Mouse (Mus musculus) heart, embryonic 15.5 days (tissue): Measurements from ENCODE around the gene Nfia. TPM values are rescaled to one million over a fixed set of nuclear protein-coding genes. Genes with fewer than 3 reads are reported as not detected.

Experiments used
- ATAC-seq: fragments of 200-750 bp; cut with Nextera tagmentation; replicated peaks from 2 replicates; pipeline ENCODE4 v1.8.0; 2017; ENCODE audit warnings: low read depth, moderate TSS enrichment; ENCODE audit not compliant: insufficient number of reproducible peaks, insufficient read depth, low FRiP score
- H3K27ac ChIP-seq: fragments of 300-500 bp; sonication (generic); 2 replicates; pipeline ENCODE4 v1.5.1; 2015; ENCODE audit warnings: mild to moderate bottlenecking, inconsistent platforms
- H3K27me3 ChIP-seq: fragments of 300-500 bp; sonication (generic); 2 replicates; pipeline ENCODE4 v1.6.1; 2015; ENCODE audit warnings: inconsistent platforms
- H3K36me3 ChIP-seq: fragments of 300-500 bp; sonication (generic); 2 replicates; pipeline ENCODE4 v1.6.1; 2015; ENCODE audit warnings: mild to moderate bottlenecking, inconsistent platforms
- H3K4me1 ChIP-seq: fragments of 300-500 bp; sonication (generic); replicated peaks from 2 replicates; pipeline ENCODE4 v1.6.1; 2015; ENCODE audit warnings: inconsistent platforms
- H3K4me2 ChIP-seq: fragments of 300-500 bp; sonication (generic); 2 replicates; pipeline ENCODE4 v1.6.1; 2015; ENCODE audit warnings: inconsistent platforms, mild to moderate bottlenecking, moderate library complexity
- H3K4me3 ChIP-seq: fragments of 300-500 bp; sonication (generic); 2 replicates; pipeline ENCODE4 v1.5.1; 2015; ENCODE audit warnings: mild to moderate bottlenecking, inconsistent platforms
- H3K9ac ChIP-seq: fragments of 300-500 bp; sonication (generic); 2 replicates; pipeline ENCODE4 v1.6.1; 2015; ENCODE audit warnings: mild to moderate bottlenecking, inconsistent platforms
- H3K9me3 ChIP-seq: fragments of 300-500 bp; sonication (generic); replicated peaks from 2 replicates; pipeline ENCODE4 v1.6.1; 2016; ENCODE audit warnings: inconsistent platforms
- WGBS: fragments of 180-500 bp; shearing (Covaris S2); methylation state at CpG from one replicate; pipeline ENCODE4 v1.1.7; 2015; ENCODE audit warnings: mixed read lengths; 5-methylcytosine and 5-hydroxymethylcytosine counted together
- polyA plus RNA-seq: library from polyadenylated mRNA; unstranded; fragments of >200 nt; fragmentation: Nextera tagmentation; extraction: Ambion mirVana; gene quantifications from 2 replicates; pipeline ENCODE4 v1.2.1, GENCODE M21; 2015

Gene Nfia
- polyA plus RNA-seq, 1 experiment from 2014 or later: 47.9 TPM

DNA sequence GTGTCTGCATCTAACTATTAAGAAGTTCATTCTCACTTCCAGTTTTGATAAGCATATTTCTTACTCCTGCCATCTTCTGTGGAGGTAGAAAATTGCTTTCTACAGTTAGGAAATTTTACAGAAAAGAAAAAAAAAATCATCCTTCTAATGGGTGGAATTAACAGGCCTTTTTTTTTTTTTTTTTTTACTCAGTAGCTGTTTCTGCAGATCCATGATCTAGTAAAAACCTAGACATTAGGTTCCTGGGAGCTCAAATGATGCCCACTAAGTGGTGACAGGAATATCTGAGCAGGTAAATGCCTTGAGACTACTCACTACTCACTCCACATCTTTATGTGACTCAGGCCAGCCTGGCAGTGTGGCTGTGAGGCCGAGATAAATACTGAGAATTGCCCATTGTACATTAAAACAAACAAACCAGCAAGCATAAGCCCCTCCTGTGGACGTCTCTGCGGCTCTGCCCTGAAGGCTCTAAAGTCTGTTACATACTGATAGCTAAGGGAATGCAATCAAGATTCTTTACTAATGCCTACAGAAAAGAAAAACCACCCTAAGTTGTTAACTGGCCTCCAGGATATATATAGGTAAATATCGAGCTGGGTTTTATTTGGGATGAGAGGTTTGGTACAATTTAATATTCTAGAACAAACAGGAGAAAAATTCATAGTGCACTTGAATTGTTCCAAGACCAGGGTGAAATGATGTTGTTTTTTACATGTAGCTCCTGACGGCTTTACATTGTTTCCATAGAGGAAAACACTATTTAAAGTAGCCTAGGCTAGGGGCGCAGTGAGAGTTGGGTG, 57.7 kb downstream of the Nfia start:
- H3K9ac ChIP-seq: no peak overlapping the region
- H3K27me3 ChIP-seq: no peaks in the 10 kb centered on the region
- no peak overlapping the region for H3K4me3 ChIP-seq
- no peak for ATAC-seq
- no peak overlapping the region; the same call in 1 of the 2 replicates for H3K27ac ChIP-seq
- H3K9me3 ChIP-seq: no peaks in the 10 kb centered on the region
- WGBS: 59% methylated on average over 6 of the region's 6 CpGs
- H3K4me1 ChIP-seq: peaks cover 75% of the 10 kb centered on the region
- no peak overlapping the region for H3K4me2 ChIP-seq
- H3K36me3 ChIP-seq: no peaks in the 10 kb centered on the region; the same call in 1 of the 2 replicates

DNA sequence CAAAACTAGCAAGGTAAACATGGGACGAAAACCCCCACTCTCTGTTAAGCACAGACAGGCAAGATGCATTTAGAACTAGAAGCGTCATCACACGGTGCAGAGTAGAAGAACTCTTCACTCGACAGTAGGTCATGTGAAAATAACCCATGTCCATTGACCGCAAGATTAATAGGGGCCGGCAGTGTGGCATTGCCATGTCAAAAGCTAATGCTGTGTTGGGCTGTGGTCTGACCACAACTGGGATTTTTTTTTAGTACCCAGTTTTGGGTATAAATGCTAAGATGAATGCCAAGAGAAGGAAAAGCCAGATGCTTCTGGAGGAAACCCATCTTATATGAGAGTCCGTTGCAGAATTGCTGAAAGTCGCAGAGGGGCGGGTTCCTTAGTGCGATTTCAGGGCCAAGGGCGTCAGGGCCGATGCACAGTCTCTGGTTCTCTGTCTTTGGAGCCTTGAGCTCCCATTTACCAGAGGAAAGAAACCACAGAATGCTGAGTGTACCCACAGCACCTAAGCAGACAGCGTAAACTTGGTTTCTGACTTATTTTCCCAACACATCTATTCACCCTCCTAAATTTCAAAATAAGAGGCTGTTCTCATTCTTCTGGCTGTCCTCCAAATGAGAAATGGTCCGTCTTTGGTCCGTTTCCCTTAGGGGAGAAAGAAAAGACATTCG, 58.5 kb downstream of the Nfia start:
- no peaks in the 10 kb centered on the region for H3K27me3 ChIP-seq
- ATAC-seq: no peak
- no peak overlapping the region for H3K4me3 ChIP-seq
- WGBS: 75% methylated on average over 16 of the region's 16 CpGs
- H3K4me1 ChIP-seq: peaks cover 68% of the 10 kb centered on the region
- no peak overlapping the region; the same call in 1 of the 2 replicates for H3K27ac ChIP-seq
- no peaks in the 10 kb centered on the region for H3K9me3 ChIP-seq
- H3K36me3 ChIP-seq: no peaks in the 10 kb centered on the region; the same call in 1 of the 2 replicates
- H3K4me2 ChIP-seq: no peak overlapping the region
- no peak overlapping the region for H3K9ac ChIP-seq

DNA sequence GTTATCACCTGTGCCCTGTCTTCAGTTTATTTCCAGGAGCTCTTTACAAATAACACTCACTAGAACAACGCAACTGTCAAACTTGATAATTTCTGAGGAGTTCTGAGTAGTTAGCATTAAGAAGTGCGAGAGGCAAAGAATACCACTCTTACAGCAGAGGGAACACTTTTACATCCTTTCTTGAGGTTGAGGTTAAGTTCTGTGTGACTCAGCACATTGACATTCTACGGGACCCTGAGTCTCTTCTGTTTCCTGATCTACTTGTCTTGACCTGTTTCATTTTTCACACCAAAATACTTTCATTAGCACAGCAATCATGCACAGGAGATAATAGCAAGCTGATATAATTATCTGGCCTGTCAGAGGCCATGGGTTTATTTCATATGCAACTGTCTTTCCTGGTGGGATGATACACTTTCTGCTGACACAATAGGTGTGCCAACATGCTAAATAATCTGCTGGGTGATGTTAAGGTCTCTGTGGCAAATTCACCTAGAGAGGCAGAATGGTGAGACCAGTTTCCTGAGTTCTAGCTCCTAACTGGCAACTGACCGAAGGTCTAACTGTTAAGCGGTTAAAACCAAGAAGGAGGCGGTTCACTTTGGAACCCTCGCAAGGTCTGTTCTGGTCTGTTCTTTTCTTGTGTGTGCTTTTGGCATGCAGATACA, 59.2 kb downstream of the Nfia start:
- Histone ChIP-seq H3K4me1 (peaks cover 63% of the 10 kb centered on the region), H3K36me3 (no peaks in the 10 kb centered on the region; the same call in 1 of the 2 replicates), H3K27me3 (no peaks in the 10 kb centered on the region), H3K27ac (no peak overlapping the region), H3K4me2 (no peak overlapping the region), H3K9me3 (no peaks in the 10 kb centered on the region), H3K9ac (no peak overlapping the region), H3K4me3 (no peak overlapping the region)
- WGBS: 76% methylated on average over 7 of the region's 7 CpGs
- no peak for ATAC-seq

DNA sequence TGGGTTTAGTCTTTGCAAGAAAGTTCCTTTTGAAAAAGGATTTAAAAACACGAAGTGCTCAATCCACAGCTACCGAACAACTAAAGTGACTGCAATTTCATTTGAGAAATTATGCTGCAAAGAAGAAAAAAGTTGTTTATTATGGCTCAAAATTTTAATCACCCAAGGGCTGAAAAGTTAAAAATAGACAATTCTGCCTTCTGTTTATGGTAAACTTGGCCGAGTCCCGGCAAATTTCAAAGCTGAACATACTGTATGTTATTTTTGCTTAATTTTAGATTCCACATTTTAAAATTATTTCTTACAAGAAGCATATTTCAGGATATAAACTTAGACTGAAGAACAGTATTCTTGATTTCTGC, 59.7 kb downstream of the Nfia start:
- H3K9me3 ChIP-seq: no peaks in the 10 kb centered on the region
- H3K27me3 ChIP-seq: no peaks in the 10 kb centered on the region
- no peak overlapping the region for H3K27ac ChIP-seq
- no peak for ATAC-seq
- no peak overlapping the region for H3K4me3 ChIP-seq
- H3K4me1 ChIP-seq: peaks cover 59% of the 10 kb centered on the region
- H3K9ac ChIP-seq: no peak overlapping the region
- WGBS: 90% methylated on average over 4 of the region's 4 CpGs
- no peaks in the 10 kb centered on the region; the same call in 1 of the 2 replicates for H3K36me3 ChIP-seq
- H3K4me2 ChIP-seq: no peak overlapping the region

DNA sequence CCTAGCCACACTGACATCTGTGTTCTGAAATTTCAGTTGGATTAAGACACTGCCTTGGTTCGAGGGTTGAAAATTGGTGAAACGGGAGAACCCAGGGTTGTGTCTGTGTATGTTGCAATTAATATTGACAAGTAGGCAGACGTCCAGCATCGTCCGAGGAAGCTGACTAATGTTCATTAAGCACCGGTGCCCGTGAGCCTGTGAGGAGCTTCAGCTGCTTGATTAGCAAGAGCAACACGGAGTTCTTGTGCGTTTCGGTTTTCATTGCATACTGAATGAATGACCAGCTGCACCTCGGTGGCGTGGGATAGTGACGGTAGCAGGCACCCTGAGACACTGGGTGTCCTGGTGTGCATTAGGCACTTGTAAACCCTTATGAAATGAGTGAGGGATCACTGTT, 64.3 kb downstream of the Nfia start:
- Histone ChIP-seq H3K9ac (no peak overlapping the region), H3K9me3 (no peaks in the 10 kb centered on the region), H3K4me3 (no peak overlapping the region), H3K27ac (no peak overlapping the region), H3K36me3 (no peaks in the 10 kb centered on the region), H3K4me1 (peaks cover 65% of the 10 kb centered on the region), H3K4me2 (no peak overlapping the region), H3K27me3 (no peaks in the 10 kb centered on the region)
- WGBS: 59% methylated on average over 13 of the region's 13 CpGs
- no peak for ATAC-seq

DNA sequence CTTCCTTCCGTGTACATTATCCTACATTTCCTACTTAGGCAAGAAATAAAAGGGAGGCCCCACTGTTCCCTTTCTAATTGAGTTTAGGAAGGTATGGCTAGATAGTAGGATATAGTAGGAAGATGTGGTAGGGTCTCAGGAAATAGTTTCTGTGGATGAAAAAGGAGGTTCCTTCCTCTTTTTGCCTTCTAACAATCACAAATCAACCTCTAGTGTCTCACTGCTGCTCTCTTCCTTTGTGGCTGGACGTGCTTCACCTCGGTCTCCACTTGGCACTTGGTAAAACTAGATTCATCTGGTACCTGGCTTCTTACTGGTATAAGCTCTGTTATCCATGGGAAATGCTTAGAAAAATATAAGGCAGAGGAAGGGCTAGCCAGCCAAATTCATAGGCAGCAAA, 65.2 kb downstream of the Nfia start:
- peak overlapping the region; percentile 84 for H3K27ac ChIP-seq
- peaks cover 70% of the 10 kb centered on the region for H3K4me1 ChIP-seq
- no peak overlapping the region for H3K9ac ChIP-seq
- ATAC-seq: no peak
- H3K36me3 ChIP-seq: no peaks in the 10 kb centered on the region
- H3K27me3 ChIP-seq: no peaks in the 10 kb centered on the region
- H3K4me3 ChIP-seq: no peak overlapping the region
- WGBS: 63% methylated on average over 3 of the region's 3 CpGs
- H3K4me2 ChIP-seq: no peak overlapping the region
- H3K9me3 ChIP-seq: no peaks in the 10 kb centered on the region

DNA sequence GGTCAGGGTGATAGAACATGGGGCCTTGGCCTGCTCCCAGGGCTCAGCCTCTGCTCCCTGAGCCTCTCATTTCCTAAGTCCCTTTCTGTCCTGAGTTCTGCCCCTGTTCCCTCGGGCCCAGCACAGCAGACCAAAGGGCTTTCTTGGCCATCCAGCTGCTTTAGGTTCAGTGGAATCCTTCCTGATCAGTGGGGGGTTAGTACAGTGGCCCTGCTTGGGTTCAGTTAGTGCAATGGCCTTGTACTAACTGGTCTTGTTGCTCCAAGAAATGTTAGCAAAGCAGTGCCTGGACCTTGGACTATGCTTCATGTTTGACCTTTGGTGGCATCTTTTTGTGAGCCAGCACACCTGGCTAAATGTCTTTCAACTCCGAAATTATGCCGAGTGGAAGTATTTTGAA, 66.1 kb downstream of the Nfia start:
- peaks cover 71% of the 10 kb centered on the region for H3K4me1 ChIP-seq
- no peak overlapping the region for H3K9ac ChIP-seq
- H3K27ac ChIP-seq: peak overlapping the region; percentile 84
- no peak overlapping the region for H3K4me3 ChIP-seq
- H3K36me3 ChIP-seq: no peaks in the 10 kb centered on the region
- 54% methylated on average over 3 of the region's 3 CpGs for WGBS
- 0 out of 2 replicates have a peak overlapping the region, but pooled peaks have one; percentile 28 for H3K4me2 ChIP-seq
- ATAC-seq: no peak
- H3K27me3 ChIP-seq: no peaks in the 10 kb centered on the region
- no peaks in the 10 kb centered on the region for H3K9me3 ChIP-seq

DNA sequence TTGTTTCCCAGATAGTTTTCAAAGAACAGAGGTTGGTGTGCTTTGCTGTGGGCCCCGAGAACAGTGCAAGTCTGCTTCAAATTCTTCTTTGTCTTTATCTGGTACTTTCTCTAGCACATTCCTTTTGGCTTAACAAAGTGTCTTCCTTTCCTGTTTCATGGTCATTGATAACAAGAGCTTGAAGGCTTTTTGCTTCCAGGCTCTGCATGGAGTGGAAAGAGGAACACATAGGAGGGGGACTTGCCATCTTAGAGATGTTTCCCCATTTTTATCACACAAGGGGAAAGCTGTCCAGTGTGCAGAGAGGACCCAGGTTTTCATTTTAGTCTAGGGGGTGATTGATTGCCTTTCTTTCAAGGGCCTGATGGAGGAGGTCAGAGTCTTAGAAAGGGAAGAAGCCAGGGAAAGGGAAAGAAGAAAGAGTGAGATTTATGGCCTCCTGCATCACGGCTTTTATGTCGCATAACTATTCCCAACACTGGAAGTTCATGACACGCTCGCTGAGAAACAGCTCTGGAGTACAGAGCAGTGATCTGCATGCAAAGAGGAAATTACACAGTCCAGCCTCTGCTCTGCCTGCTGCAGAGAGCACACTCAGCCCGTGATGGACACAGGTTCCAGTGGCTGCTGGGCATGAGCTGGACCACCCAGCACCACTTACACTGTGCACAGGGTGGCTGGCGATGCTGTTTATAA, 67.0 kb downstream of the Nfia start:
- H3K4me2 ChIP-seq: peak overlapping the region; percentile 28
- no peaks in the 10 kb centered on the region for H3K36me3 ChIP-seq
- H3K27ac ChIP-seq: peak overlapping the region; percentile 84
- ATAC-seq: peak; percentile 36; the same call in 1 of the 2 replicates
- H3K4me3 ChIP-seq: no peak overlapping the region
- H3K27me3 ChIP-seq: no peaks in the 10 kb centered on the region
- no peaks in the 10 kb centered on the region for H3K9me3 ChIP-seq
- 13% methylated on average over 7 of the region's 7 CpGs for WGBS
- peak overlapping the region; percentile 32; the same call in 1 of the 2 replicates for H3K9ac ChIP-seq
- H3K4me1 ChIP-seq: peaks cover 72% of the 10 kb centered on the region

DNA sequence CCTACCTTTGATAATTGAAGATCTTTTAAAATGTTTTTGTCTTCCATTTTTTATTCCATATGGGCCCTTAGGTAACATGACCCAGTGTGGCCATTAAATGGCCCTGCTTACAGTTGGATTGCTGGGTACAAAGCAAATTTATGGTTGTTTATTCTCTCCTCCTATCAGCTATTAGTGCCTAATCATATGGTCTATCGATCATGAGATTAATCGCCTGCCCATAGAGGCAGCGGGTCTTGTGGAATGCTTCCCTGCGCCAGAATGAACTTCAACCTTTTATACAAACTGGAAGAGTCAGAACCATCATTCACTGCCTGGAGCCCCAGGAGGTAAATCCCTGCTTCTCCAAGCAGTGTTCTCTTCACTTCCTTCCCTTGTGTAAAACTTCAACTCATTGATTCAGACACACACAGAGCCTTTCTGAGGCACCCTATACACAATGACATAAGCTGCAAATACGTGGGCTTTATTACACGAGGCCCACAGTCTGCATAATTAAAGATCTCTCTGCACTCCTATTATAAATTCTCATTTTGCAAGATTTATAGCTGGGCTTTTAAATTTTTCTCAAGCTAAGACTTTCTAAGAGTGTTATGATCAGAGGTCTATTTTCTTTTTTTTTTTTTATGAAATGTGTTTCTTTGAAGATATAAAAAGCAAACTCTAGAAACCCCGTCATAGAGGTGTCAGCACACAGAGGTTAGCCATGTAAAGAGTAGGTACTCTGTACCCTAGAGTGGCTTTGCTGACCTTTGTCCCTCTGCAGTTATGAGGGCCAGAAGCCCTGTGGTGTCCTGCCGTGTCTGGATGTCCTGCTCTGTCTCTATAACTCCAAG, 67.9 kb downstream of the Nfia start:
- Histone ChIP-seq H3K4me1 (peaks cover 73% of the 10 kb centered on the region), H3K27me3 (no peaks in the 10 kb centered on the region), H3K27ac (peak overlapping the region; percentile 84), H3K36me3 (no peaks in the 10 kb centered on the region), H3K9me3 (no peaks in the 10 kb centered on the region), H3K4me2 (no peak overlapping the region), H3K4me3 (no peak overlapping the region), H3K9ac (no peak overlapping the region)
- WGBS: 65% methylated on average over 8 of the region's 8 CpGs
- ATAC-seq: no peak

DNA sequence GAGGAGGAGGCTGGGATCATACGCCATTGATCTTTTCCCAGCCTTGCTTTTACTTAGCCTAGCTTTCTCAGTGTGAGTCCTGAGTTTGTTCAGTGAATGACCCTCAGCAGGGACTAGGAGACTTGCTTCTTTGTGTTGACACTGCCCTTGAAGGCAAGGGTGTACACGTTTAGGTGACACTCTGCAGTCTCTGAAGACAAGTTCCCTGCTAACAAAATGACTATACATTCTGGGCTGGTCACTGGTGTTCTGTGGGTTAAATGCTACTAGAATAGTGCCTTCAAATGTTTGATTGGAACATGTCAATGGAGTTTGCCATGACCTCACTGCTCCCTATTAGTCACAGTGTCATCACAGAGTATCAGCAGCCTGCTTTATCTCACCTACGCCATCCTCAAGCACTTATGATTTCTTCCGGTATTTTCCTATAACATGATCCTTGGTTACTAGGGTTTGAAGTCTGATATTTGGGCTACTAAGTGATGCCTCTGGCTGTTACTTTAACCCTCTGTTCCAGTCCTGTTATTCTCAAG, 68.6 kb downstream of the Nfia start:
- ATAC-seq: no peak
- Histone ChIP-seq H3K9me3 (no peaks in the 10 kb centered on the region), H3K4me1 (peaks cover 74% of the 10 kb centered on the region), H3K4me3 (no peak overlapping the region), H3K27ac (peak overlapping the region; percentile 41), H3K27me3 (no peaks in the 10 kb centered on the region), H3K4me2 (no peak overlapping the region), H3K9ac (no peak overlapping the region), H3K36me3 (no peaks in the 10 kb centered on the region)
- 41% methylated on average over 4 of the region's 4 CpGs for WGBS
